Mouse (Mus musculus) ES-Bruce4 (cell line): Measurements from ENCODE around the gene Tnfrsf26.

ENCODE experiments used
- CTCF ChIP-seq: IDR thresholded peaks from one replicate; pipeline ENCODE4 v1.8.1; 2011; ENCODE audit warnings: low read depth, low read length
- EP300 ChIP-seq: IDR thresholded peaks from 2 replicates; pipeline ENCODE4 v1.6.1; 2011; ENCODE audit warnings: low read depth, low read length; ENCODE audit not compliant: insufficient read depth
- POLR2A ChIP-seq: IDR thresholded peaks from one replicate; pipeline ENCODE4 v1.8.1; 2011; ENCODE audit warnings: low read length; ENCODE audit not compliant: insufficient read depth

- TF ChIP-seq POLR2A (no peak), CTCF (no peak), EP300 (no peak)
Observed at GRCm38 (mm10) chr7:143565015-143565647, 63.4 kb downstream of the Tnfrsf26 start.
